Mouse (Mus musculus) embryo, embryonic 10 days (tissue): ENCODE measurements at regions not wholly inside any gene's neighbourhood (a gene's known extent, or its start where the extent isn't known, plus 50 kb on each side); places are given as distances from the start of the nearest gene placed in this dataset.

Experiments
- DNase-seq: peaks from one replicate; pipeline ENCODE4 v3.0.0-alpha.2; 2015; ENCODE audit warnings: low spot score

- no peak for DNase-seq
Measured at GRCm38 (mm10) chr15:56820256-56820976, 657.0 kb downstream of the Slc22a22 start.

- peak; percentile 52 for DNase-seq
Measured at GRCm38 (mm10) chr15:56818158-56818690, 659.2 kb downstream of the Slc22a22 start.

- DNase-seq, result no peak
Measured at GRCm38 (mm10) chr15:56817204-56818157, 659.9 kb downstream of the Slc22a22 start.

- DNase-seq, result peak; percentile 41
Measured at GRCm38 (mm10) chr15:56813876-56814275, 663.5 kb downstream of the Slc22a22 start.

- DNase-seq, result peak; percentile 31
Measured at GRCm38 (mm10) chr15:56810151-56810550, 667.3 kb downstream of the Slc22a22 start.

GRCm38 (mm10) chr15:56807611-56808010, 669.8 kb downstream of the Slc22a22 start:
- peak; percentile 65 for DNase-seq

GRCm38 (mm10) chr15:56801933-56802332, 675.5 kb downstream of the Slc22a22 start:
- DNase-seq, result no peak

GRCm38 (mm10) chr15:56775431-56775830, 702.0 kb downstream of the Slc22a22 start:
- no peak for DNase-seq

- DNase-seq, result peak; percentile 36
Measured at GRCm38 (mm10) chr15:56774648-56775393, 702.6 kb downstream of the Slc22a22 start.

GRCm38 (mm10) chr15:56766356-56766755, 711.1 kb downstream of the Slc22a22 start:
- DNase-seq, result no peak

- peak; percentile 19 for DNase-seq
Measured at GRCm38 (mm10) chr15:56764957-56765482, 712.4 kb downstream of the Slc22a22 start.

GRCm38 (mm10) chr15:56764019-56764418, 713.4 kb downstream of the Slc22a22 start:
- peak; percentile 6 for DNase-seq

GRCm38 (mm10) chr15:56746698-56747097, 730.7 kb downstream of the Slc22a22 start:
- no peak for DNase-seq

GRCm38 (mm10) chr15:56744915-56745314, 732.5 kb downstream of the Slc22a22 start:
- DNase-seq, result peak; percentile 53
